Mouse (Mus musculus) brain, embryonic 14.5 days (tissue): ENCODE measurements around the gene Gps1.

Experiments
- CTCF ChIP-seq: fragments of 200-500 bp; IDR thresholded peaks from 2 replicates; pipeline ENCODE4 v1.5.1; 2012; ENCODE audit warnings: inconsistent platforms, mild to moderate bottlenecking, moderate library complexity, borderline replicate concordance; ENCODE audit not compliant: insufficient read depth, insufficient read length; ENCODE audit errors: extremely low read depth
- POLR2A ChIP-seq: fragments of 200-500 bp; IDR thresholded peaks from 2 replicates; pipeline ENCODE4 v1.6.1; 2012; ENCODE audit warnings: mild to moderate bottlenecking, inconsistent platforms, borderline replicate concordance; ENCODE audit not compliant: poor library complexity, insufficient read depth, insufficient read length, severe bottlenecking; ENCODE audit errors: extremely low read depth

- TF ChIP-seq CTCF (no peak), POLR2A (peak; percentile 74)
Observed at GRCm38 (mm10) chr11:120784064-120784791, at the start of gene Gps1, which contains the start of gene Rfng.
